Mouse (Mus musculus): ENCODE measurements at regions not wholly inside any gene's neighbourhood (a gene's known extent, or its start where the extent isn't known, plus 50 kb on each side); places are given as distances from the start of the nearest gene placed in this dataset.

- TF ChIP-seq POLR2A (IDR thresholded peaks at IDR 0.05; ENCODE audit: borderline replicate concordance, low read depth, low read length) (no peak), CTCF (IDR thresholded peaks at IDR 0.05; ENCODE audit: low read depth, low read length) (no peak)
Measured at GRCm38 (mm10) chrX:142574022-142574421, 107.2 kb upstream of the Tmem164 start.
